Mouse (Mus musculus) cerebellum, postnatal 14 days (tissue): ENCODE results near the gene Hoxb3.

Experiments used
- DNase-seq, 2 experiments: peaks; one replicate each; pipeline ENCODE4 v3.0.0; 2021; ENCODE audit warnings: mixed read lengths in 2 of 2

The Hoxb3 gene

DNA sequence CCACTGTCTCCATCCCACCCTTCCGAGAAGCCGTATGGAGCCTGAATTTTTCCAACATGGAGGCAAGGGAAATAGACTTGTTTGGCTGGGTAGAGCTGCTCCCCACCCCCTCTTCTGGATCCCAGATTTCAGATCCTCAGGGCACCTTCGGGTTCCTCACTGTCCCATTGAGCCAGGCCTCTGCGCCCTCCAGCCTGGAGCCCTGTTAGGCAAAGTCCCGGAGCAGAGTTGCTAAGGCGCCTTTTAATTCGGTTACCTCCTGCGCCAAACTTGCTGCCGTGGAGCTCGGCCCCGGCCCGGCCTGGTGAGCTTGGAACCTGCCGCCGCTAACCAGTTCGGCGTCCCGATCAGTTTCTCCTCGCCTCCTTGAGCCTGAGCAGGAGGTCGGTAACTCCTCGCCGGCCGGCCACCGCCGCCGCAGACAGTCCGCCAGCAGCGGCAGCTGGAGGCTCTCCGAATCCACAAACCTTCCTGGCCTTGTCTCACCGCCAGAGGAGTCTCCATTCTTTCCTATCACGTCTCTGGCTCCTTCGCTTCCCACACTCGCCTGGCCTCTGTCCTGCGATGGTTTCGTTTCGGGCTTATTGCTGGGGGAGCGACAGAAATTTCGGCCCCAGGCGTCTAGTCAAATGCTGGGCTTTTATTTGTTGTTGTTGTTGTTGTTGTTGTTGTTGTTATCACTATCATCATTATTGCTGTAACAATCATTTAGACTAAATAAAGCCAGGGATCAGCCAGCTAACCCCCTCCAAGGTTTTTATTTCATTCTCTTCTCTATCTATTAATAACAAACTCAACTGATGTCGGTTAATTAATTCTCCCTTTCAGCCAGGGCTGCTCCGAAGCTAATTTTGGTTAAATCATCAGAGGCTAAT is 18.8 kb downstream of the Hoxb3 start:
- no peak for DNase-seq

DNA sequence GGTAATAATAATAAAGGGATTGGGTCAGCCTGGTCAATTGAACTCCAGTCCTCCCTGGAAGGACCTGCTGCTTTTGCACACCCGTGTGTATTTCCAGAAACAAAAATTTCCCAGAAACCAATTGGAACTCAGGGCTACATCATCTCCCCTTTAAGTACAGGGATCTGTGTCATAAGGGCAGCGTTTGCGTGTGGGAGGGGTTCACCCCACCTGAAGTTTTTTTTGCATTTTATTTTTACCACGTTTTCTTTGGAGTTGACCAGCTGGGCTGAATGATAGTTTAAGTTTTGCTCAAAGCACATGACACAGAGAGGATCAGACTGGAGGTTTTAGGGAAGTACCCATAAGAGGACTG is 19.4 kb downstream of the Hoxb3 start:
- no peak for DNase-seq

DNA sequence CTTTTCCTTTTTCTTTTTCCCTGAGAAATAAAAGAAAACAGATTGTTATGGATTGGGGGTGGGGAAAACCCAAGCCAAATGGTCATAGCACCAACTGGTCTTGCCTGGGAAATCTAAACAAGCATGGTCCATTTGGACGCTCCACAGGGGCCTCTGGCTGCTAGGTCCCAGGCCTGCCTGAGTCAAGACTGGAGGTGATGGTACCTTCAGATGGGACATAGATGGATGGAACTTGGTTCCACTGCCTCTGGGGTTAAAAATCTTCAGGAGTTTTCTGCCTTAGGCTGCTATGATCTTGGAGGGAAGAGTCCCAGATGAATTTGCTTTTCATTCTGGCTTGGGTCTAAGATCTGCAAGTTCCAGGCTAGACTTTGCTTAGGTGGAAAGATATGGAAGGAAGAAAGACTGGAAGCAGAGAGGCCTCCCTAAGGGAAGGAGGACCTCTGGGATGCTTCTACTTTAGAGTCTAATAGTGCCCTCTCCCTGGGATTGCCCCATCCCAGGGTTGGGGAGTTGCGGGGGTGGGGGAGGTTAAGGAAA is 20.1 kb downstream of the Hoxb3 start:
- DNase-seq = no peak

DNA sequence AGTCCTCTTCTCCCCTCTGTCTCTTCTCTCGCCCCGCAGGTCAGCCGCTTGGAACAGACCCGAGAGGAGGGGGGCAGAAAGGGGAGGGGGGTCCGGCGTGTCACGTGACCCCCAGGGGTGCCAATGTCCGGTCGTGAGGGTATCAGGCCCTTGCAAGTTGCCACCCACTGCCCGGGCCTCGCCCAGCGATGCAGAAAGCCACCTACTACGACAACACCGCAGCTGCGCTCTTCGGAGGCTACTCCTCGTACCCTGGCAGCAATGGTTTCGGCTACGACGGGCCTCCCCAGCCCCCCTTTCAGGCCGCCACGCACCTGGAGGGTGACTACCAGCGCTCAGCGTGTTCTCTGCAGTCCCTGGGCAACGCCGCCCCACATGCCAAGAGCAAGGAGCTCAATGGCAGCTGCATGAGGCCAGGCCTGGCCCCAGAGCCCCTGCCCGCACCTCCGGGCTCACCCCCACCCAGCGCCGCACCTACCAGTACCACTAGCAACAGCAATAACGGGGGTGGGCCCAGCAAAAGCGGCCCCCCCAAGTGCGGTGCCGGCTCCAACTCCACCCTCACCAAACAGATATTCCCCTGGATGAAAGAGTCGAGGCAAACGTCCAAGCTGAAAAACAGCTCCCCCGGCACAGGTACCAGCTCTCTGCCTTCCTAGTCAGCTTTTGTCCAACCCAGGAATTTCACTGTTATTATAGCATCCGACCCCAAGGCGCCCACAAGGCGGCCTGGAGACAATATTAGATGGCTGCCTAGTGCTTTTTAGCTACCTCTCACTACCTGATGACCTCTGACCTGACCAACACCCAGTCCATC is 21.1 kb downstream of the Hoxb3 start:
- no peak for DNase-seq

DNA sequence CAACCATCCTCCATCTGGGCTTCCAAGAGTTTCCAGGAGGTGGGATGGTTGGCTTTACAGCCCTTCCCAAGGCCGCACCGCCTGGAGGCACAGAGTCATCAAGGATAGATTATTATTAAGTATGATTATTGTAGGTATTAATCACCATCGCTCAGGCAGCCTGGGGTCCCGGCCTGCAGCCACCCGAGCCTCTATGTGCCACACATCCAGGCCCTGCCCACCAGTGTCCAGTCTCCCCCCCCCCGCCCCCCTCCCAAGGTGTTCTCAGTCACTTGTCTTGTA is 21.7 kb downstream of the Hoxb3 start:
- DNase-seq = no peak

DNA sequence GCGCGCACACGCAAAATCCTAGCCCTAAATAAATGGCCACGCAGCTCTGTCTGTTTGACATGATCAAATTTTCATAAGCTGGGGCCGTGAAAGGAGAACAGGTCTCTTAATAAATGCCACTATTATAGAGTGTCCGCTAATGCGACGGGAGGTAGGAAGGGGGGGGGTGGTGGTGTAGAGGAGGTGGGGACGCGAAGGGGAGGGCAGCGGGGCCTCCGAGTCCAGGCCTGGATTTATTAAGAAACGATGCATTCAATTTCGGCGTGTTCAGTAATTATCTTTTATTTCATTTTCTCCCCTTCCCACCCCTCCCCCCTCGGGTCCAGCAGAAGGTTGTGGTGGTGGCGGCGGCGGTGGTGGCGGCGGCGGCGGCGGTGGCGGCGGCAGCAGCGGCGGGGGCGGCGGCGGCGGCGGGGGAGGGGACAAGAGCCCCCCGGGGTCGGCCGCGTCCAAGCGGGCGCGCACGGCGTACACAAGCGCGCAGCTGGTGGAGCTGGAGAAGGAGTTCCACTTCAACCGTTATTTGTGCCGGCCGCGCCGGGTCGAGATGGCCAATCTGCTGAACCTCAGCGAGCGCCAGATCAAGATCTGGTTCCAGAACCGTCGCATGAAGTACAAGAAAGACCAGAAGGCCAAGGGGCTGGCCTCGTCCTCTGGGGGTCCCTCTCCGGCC is 22.2 kb downstream of the Hoxb3 start:
- DNase-seq = no peak

DNA sequence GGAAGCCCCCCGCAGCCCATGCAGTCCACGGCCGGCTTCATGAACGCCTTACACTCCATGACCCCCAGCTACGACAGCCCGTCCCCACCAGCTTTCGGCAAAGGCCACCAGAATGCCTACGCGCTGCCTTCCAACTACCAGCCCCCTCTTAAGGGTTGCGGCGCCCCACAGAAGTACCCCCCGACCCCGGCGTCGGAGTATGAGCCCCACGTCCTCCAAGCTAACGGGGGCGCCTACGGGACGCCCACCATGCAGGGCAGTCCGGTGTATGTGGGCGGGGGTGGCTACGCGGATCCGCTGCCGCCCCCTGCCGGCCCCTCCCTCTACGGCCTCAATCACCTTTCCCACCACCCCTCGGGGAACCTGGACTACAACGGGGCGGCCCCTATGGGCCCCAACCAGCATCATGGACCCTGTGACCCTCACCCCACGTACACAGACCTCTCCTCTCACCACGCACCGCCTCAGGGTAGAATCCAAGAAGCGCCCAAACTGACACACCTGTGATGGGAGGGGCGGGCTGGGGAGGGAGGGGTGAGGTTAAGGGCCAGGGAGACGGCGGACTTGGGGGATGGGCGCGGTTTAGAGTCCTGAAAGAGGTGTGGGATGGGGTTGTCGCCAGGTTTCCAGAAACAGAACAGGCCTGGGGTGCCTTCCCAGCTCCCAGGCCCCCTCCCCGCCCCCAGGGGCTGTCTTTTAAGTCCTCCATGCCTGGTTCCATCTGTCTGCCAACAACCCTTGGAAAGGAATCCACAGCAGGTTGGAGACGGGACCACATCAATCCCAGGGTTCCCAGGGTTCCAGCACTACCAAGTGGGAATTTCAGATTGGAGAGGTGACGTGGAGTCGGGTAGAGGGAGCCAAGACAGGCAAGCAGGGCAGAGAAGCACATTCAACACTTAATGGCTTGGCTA is 23.0 kb downstream of the Hoxb3 start:
- DNase-seq = no peak

DNA sequence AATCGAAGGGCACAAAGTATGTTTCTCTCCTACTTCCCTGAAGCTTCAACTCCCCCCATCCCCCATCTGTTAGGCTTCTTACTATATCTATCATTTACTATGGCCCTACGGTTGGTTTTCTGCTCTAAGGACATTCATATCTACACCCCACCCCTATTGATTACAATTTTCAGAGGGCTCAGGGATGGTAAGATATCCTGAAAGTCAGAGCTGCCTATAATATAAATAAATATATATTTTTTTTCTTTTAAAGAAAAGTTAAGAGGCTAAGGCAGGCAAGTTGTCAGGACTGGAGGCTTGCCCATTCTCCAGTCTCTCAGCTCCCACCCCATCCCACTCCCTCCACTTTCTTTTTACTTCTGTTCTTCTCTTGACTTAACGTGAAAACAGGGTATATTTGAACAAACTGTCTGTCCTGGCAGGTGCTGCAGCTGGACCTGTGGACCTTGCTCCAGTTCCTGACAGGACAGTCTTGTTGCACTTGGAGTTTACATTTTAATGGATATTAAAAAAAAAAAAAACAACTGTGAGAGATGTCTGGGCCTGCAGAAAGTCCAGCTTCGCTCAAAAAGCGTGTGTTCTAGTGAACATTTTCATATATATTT is 23.9 kb downstream of the Hoxb3 start:
- no peak for DNase-seq

DNA sequence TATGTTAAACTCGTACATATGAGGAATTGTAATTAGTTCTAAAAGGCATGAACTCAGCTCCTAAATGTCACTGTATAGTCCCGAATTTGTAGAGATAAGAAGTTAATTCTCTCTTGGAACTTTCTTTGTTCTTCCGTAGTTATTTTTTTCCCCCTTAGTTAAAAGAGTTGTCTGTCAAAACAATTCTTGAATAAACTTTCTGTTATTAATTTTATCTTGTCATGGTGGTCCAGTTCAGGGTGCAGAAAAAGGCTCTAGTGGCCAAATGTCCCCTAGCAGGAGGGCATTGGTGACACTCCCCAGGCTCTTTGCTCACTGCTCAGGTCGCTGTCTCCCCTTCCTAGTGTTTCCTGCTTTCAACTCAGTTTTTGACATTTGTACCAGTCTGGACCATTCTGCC is 24.6 kb downstream of the Hoxb3 start:
- no peak for DNase-seq

DNA sequence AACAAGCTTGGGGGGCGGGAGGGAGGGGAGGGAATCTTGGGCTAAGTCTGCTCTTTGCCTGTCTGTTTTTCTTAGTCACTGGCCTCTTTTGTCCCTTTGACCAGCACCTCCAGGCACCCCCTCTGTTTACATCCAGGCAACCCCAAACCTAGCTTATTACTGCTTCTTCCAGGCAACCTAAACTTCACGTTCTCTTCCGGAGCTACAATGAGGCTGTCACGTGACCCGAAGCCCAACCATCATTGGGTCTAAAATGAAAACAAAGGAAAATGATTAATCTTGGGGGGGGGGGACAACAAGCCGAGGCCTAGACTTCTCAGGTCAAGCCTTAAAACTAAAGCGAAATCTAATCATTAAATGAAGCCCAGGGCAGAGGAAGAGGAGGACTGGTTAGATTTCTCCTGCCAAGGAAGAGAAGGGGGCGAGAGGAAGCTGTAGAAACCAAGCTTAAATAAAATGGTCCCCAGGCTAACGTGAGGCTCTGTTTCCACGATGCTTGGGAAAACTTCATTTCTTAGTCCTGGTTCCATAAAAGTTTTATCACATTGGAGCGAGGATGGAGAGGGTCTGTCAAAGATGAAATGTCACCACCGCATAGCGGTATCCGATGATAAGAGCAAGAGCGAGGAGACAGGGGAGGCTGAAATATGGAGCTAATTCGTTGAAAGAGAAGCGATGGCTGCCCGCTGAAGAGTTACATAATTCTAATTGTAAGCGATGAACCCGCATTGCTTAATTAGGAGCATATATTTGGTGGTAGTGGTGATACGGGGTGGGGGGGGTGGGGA is 25.2 kb downstream of the Hoxb3 start:
- no peak for DNase-seq

DNA sequence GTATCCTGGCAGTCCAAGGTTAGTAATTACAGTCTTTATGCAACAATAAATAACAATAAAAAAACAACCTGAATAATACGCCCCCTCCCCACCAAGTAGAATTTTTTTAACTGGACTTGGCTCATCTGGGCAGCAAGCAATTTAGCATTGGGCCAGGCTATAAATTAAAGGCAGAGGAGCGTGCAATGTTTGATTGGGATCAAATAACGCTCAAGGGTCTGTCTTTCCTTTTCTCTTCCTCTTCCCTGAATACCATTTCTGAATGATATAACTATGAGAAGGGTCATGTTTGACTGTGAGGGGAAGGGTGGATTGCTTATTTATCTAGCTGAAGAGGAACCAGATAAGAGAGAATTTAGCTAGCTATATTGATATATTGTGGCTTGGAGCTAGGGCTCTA is 25.9 kb downstream of the Hoxb3 start:
- no peak for DNase-seq

DNA sequence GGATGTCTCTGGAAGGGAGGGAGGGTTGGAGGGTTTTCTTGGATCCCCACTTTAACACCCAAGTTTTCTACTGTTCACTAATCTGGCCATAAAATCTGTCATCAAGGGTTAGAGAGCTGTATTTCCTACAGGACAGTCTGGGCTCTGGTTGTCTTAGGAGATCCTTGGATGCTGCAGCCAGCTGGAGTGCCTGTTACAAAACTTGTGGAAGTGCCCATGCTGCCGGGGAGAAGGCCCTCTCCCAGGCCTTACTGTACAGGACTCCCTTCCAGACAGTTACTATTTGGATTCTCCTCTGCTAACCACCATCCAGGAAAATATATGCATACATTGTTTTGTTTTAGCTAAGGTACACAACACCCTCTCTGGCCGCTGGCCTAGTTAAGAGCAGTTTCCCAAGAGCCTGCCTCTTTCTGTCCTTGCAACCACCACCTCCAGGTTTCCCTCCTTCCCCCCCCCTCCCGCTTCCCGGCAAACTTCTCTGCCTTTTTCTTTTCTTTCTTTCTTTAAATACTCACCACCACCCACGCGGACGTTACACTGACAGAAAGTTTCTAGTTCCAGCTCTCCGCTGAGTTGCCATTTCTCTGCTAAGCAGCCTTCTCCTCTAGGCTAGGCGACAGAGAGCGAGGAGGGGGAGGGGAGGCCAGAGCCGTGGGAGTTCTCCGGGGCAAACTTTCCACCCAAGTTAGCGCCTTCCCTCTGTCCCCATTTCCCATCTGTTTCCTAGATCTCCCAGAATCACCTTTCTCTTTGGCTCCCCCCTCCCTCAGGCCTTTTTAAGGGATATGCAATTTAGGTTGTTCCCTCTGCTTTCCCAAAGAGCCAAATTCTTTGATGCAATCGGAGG is 26.6 kb downstream of the Hoxb3 start:
- no peak for DNase-seq

DNA sequence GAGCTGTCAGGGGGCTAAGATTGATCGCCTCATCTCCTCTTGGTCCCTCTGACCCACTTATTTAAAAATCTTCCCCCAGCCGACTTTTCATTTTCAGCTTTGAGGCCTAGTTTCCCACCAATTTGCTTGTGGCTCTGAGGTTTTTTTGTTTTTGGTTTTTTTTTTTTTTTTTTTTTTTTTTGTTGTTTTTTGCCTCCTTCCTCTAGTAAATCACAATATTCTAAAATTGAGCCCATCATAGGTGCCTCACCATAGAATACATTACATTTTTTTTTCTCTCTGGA is 27.2 kb downstream of the Hoxb3 start, which contains the start of gene Hoxb2:
Gene Hoxb2, plus strand, starts transcription at position 185 of the 284 bp plus-strand sequence.
- no peak for DNase-seq

DNA sequence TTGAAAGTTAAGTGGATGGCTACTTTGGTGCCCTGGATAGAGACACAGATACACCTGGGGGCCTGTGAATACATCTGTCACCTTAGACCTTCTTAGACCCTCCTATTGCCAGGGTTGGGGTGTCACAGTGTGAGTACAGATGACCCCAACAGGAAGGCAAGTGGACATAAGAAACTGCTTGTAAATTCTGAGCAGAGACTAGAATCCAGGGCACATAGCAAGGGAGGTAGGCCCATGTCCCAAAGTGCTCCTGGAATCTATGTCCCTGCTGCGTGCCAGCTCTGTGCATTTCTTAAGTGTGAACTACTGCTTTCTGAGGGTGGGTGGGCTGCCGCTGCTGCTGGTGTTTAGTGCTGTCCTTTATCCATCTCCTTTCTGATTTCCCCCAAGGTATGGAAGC is 27.7 kb downstream of the Hoxb3 start:
- no peak for DNase-seq

DNA sequence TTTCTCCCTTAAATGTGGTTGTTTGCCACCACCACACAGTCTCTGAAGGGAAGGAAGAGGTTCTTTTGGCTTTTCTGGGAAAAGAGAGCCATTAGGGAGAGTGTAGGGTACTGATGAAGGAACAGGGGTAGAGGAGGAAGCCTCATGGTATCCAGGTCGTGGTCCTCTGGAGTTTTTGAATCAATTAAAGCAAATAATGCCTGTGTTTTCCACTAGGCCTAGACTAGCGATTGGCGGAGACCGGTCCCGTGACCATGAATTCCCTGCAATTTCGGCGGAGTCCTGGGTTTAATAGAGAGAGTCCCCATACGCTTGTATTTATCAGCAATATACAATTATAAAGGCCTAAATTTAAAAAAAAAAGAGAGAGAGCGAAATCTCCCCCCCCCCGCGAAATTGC is 28.2 kb downstream of the Hoxb3 start:
- DNase-seq = no peak

DNA sequence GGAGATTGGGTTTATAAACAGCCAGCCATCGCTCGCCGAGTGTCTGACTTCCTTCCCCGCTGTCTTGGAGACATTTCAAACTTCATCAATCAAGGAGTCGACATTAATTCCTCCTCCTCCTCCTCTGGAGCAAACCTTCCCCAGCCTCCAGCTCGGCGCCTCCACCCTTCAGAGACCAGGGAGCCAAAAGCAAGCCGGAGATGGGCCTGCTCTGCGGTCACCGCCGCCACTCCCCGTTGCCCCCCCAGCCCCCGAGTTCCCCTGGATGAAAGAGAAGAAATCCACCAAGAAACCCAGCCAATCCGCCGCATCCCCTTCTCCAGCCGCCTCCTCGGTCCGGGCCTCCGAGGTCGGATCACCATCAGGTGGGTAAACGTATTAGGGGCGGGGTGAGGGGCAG is 28.7 kb downstream of the Hoxb3 start:
- DNase-seq = no peak

DNA sequence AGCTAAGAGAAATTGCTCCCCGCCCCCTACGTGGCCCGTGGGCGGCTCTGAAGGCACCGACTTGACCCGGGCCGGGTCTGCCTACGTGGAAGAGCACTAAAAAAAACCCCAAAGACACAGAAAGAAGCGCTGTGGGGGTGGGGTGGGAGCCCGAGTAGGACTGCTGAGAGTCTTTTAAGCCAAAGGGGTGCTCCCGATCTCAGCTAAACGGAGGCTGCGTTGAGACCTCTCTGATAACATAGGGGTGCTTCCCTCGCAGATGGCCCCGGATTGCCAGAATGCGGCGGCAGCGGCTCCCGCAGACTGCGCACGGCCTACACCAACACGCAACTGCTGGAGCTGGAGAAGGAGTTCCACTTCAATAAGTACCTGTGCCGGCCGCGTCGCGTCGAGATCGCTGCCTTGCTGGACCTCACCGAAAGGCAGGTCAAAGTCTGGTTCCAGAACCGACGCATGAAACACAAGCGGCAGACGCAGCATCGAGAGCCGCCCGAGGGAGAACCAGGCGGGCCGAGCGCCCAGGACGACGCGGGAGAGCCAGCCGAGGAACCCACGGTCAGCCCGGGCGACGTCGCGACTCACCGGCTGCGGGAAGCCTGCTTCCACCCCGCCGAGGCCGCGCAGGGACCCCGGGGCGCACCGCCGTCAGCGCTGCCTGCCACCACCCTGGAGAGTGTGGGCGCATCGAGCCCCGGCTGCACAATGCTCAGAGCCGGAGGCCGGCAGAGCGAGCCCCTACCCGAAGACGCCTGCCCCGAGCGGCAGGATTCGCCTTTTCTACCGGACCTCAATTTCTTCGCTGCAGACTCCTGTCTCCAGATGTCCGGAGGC is 29.8 kb downstream of the Hoxb3 start:
- DNase-seq = no peak

DNA sequence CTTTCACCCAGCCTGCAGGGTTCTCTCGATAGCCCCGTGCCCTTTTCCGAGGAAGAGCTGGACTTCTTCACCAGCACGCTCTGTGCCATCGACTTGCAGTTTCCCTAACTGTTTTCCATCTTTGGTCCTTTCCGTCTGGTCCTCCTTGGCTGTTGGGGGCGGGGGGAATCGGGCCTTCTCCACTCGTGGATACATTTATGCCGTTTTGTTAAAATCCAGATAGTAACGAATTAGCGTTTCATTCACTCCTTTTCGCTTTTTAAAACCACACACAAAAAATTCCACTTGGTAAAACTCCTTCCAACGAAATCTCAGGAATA is 30.4 kb downstream of the Hoxb3 start:
- peak in 1 of 2 experiments; percentile 45 for DNase-seq

DNA sequence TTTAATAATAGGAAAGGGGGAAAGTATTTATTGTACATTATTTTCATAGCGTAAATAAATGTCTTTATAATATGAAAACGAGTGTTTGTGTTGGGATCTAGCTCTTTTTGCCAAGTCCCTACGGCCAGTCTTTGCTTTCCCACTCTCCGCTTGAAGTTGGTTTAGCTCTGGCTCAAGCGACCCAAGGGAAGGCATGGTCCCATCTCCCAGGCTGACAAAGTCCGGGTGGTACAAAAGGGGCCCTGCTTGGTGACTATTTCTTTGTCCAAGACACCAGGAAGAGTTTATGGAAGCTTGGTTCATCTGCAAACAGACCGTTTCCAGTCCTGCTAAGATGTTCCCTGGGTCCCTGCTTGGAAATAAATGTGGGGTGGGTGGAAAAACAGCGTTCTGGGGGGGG is 30.8 kb downstream of the Hoxb3 start:
- peak in 1 of 2 experiments; percentile 36 for DNase-seq

DNA sequence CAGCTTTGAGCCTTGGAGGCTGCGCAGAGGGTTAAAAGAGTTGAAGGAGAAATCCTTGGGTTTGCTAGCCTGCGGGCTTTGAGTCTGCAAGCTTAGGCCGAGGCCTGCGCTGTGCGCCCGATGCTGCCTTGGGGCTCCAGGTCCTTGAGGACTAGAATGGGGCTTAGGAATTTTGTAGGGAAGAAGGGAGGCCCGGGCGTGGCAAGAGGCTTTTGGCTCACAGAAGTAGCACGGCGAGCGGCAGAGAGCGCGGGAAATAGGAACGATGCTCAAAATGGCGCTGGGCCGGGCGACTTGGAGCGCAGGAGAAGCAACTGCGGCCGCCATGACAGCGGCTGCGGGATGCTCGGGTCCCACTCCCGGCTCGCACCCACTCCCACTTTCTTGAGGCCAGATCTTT is 31.2 kb downstream of the Hoxb3 start:
- DNase-seq = no peak
